Mouse (Mus musculus): ENCODE data around the gene Gimap9.
"Not testable (repeated sequence)": the region's sequence is repeated elsewhere in the genome, so short reads cannot be mapped to it uniquely, and the experiment has no call there.

Gene Gimap9

DNA sequence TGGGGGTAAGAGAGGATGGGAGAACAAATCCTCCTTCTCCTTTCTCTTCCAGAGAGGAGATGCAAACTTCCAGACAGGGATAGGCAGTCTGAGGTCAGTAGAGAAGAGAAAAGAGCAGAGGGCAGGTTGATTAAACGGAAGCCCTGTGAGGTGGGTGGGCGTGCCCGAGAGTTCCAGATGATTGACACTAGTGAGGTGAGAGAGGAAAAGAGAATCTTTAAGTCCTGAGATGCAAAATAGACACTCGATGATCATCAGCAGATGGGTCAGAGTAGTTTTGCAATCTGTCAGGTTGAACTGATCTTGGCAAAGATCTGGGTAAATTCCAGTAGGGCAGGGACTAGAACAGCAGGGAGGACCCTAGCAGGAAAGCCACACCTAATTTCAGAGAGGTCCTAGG, 11.2 kb upstream of the Gimap9 start:
- no peak for DNase-seq (ENCODE audit: low spot score)

GRCm38 (mm10) chr6:48665471-48665870, 10.5 kb upstream of the Gimap9 start:
- DNase-seq (ENCODE audit: low spot score), result no peak

DNA sequence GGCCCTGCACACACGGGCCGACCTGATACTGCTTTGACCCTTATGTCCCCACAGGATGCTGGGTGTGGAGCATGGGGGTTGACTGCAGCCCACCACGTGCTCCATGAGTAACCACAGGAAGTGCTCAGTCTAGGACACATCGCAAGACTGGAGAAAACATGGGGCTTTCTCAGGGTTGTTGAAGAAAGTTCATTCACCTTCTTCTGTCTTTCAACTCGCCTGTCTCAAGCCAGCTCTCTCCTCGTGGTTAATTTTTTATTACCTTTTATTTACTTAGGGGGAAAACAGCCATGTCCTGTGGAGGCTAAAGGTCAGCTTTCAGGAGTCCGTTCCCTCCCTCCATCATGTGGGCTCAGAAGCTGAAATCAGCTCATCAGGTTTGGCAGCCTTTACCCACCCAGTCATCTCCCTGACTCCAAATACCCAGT, 9.8 kb upstream of the Gimap9 start:
- DNase-seq (ENCODE audit: low spot score), result no peak

DNA sequence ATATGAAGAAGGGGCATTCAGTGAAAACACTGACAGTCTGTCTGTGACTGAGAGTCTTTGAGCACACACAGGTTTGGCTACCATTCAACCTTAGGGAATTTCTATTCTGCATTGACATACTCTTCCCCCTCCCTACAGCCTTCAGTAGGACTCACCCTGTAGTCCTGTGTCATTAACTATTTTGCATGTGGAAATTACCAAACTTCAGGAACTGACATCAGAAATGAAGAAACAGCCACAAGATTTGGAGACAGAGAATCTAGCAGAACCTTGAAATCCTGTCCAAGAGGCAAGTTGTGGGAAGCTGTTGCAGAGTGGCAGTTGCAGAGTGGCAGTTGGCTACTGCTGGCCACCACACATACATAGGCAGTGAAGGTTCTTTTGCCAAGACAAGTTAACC, 7.9 kb upstream of the Gimap9 start:
- DNase-seq (ENCODE audit: low spot score), result no peak

DNA sequence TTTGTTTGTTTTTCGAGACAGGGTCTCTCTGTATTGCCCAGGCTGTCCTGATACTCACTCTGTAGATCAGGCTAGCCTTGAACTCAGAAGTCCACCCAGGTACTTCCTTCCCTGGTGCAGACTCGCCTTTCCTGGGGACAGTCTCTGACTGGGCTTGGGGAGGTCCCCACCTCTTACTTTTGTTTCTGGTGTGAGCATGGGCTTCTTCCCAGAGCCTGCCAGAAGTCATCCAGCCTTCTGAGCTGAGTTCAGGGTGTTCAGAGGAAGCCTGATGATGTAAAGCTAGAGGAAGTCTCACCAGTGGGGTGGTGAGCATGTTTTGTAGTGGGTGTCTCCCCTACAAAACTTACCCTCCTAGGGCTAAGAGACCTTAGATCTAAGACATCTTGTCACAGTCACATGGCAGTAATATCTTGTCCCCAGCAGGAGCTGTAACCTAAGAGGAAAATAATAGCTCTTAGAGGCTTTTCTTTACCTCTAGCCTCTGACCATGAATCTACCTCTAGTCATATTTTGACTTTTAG, 6.4 kb upstream of the Gimap9 start:
- DNase-seq (ENCODE audit: low spot score), result no peak

- DNase-seq (ENCODE audit: low spot score), result no peak
Observed at GRCm38 (mm10) chr6:48674291-48675058, 1.5 kb upstream of the Gimap9 start.

GRCm38 (mm10) chr6:48675400-48675930, 464 bp upstream of the Gimap9 start:
- DNase-seq (ENCODE audit: low spot score), result no peak

DNA sequence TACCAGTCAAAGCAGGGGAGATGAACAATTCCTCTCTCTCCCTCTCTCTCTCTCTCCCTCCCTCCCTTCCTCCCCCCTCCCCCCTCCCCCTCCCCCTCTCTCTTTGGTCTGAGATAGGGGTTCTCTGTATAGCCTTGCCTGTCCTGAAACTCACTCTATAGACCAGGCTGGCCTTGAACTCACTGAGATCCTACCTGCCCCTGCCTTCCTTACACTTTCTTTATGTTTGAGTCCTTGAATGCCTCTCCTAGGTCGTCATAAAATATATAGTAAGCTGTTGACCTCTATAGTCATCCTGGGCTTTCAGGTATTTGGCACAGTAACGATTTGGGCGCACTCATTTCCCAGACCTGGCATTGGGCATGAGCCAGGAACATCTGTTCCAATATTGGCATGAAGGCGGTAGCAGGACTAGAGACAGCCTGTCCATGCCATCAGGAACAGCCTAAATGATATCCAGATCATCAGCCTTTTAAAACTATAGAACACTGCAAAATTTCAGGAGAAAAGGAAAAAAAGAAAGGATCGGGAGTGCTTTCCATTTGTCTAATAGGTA, 1.0 kb downstream of the Gimap9 start:
- no peak for DNase-seq (ENCODE audit: low spot score)

GRCm38 (mm10) chr6:48677492-48678345, 1.8 kb downstream of the Gimap9 start:
- DNase-seq (ENCODE audit: low spot score), result no peak

GRCm38 (mm10) chr6:48678391-48678790, 2.5 kb downstream of the Gimap9 start:
- no peak for DNase-seq (ENCODE audit: low spot score)

DNA sequence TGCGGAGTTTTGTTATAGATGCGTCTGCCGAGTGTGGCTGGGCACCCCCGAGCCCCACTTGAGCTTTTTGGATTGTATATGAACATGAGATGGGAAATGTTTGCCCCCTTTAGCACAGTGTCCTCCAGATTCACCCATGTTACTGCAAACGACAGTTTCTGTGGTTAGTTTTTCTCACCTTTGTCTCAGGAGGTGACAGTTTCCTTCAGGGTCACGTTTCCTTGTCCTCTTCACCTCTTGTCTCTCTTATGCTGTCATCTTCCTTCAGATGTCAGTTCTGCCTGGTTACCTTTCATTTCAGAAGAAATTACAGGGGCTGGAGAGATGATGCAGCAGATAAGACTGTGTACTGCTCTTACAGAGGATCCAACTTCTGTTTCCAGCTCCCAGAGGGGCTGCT, 3.8 kb downstream of the Gimap9 start:
- DNase-seq (ENCODE audit: low spot score), result no peak

DNA sequence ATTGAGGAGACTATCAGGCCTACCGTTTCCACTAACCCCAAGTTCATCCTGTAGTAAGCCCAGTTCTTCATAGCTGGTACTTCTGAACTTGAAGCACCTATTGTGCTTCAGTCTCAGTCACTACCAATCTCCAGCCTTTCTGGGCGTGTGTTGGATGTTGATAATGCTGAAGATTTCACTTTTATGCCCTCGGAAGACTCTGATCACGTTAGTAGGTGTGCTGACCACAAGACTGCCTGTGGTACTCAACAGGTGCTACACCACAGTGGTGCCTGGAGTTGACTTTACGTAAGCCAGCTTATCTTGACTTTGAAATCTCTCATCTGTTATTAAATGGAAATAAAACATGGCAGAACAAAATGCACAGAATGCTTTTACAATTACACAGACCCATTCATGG, 4.5 kb downstream of the Gimap9 start:
- no peak for DNase-seq (ENCODE audit: low spot score)

DNA sequence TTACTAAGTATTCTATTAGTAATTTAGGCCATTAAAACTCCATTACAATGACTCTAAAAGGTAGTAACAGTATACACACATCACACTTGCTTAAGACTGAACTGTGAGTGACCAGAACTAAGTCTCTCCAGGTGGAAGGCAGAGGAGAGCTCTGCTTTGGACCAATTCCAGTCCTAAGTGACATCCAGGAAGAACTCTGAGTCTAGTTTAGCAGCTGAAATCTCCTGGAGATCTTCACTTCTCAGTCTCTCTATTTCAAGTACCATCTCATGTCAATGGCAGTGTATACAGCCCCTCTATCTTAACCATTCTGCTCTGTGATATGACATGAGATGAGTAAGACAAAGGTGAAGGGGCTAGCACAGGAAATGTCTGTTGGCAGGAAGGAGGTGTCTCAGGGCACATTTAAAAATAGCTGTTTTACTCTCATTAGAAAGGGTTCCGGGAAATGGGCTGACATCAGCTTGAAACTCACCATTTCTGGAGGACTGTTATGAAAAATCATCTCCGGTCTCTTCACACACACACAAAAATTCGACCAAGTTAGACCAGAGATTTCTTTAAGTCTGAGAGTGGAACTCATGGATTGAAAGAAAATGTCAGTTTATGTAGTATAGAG, 5.7 kb downstream of the Gimap9 start:
- DNase-seq (ENCODE audit: low spot score), result no peak

DNA sequence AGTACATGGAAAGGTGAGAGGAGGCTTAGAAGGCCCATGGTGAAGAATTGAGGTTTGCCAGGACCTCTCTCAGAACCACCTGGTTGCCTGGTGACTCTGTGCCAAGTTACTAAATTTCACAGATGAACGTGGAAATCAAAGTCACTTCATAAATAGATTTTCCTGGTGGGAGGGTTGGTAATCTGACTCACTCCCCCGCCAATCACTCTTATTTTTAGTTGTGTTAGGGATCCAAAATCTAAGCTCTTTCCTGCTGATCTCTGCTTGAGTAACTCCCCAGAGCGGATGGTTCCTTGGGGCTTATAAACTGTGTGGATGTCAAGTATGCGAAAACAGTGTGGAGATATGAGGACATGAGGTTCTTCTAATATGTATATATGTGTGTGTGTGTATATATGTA, 6.3 kb downstream of the Gimap9 start:
- DNase-seq (ENCODE audit: low spot score), result no peak

- not testable (repeated sequence) for DNase-seq (ENCODE audit: low spot score)
Observed at GRCm38 (mm10) chr6:48683263-48683821, 7.4 kb downstream of the Gimap9 start.

- DNase-seq (ENCODE audit: low spot score), result no peak
Observed at GRCm38 (mm10) chr6:48684319-48684718, 8.4 kb downstream of the Gimap9 start, which contains the start of gene Gimap4. Gene Gimap4, plus strand, starts transcription at chr6:48684549.

- DNase-seq (ENCODE audit: low spot score), result no peak
Observed at GRCm38 (mm10) chr6:48684806-48685205, 8.9 kb downstream of the Gimap9 start.

DNA sequence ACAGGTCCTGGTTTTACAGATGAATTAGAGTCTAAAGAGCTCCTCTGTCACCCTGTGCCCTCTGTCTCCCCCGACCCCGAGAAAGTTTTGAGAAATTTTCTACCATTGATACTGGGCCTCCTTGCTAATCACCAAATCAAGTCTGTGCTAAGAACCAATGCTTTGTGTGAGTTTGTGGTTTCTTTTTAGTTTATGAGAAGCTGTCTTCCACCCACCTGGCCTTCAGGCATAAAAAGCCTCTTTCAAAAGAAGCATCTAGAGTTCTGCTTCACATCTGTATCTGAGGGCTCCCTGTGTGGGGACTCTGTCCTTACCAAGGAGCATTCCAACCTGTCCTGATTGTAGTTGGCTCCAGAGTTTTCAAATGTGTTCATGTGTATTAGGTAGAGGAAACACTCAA, 9.3 kb downstream of the Gimap9 start:
- DNase-seq (ENCODE audit: low spot score), result no peak

DNA sequence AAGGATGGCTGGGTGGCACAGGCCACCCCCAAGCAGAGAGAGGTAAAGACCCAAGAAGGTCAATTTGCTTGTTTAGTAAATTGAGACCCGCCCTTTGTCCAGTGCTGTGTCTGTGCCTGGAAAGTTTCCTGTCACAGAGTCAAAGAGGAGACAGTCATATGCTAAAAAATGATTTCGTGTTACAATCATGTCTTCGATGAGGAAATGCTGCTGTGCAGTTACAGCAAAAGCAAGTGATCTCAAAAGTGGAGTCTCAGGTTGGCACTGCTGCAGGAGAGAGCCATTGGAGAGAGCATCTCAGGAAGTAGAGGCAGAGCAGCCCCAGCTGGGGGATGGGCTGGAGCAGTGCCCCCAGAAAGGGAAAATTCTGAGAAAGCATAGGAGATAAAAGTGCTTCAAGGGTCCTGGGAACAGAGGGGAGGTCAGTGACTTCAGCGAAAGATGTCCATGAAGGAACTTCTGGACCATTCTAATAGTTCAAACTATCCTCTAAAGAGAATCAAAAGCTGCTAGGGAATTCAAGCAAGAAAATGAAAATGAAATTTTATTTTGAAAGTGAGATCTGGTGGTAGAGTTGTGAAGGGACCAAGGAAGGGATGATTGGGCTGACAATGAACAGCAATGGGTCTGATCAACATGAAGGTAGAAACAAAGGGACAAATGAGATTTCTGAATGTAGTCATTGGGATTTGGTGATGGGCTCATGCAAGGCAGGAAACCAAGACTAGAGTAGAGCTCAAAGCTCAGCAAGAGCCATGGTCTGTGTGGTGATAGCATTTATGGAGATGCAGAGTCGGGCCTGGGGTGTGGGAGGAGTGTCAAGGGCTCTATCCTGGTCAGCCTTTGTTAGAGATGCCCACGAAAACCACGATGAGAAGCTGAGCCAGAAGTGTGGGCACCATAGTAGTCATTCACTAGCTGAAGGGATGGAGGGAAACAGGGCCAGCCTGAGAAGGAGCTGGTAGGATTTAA, 10.1 kb downstream of the Gimap9 start:
- no peak for DNase-seq (ENCODE audit: low spot score)

- DNase-seq (ENCODE audit: low spot score), result no peak
Observed at GRCm38 (mm10) chr6:48687077-48687476, 11.1 kb downstream of the Gimap9 start.
